11 mouse cellular contexts compared by ENCODE assay signal in genomic region chr10:81231436-81231835, GRCm38 (mm10). TPM values are rescaled to one million over a fixed set of nuclear protein-coding genes. Genes with fewer than 3 reads are reported as not detected.
DNase-seq lines count a peak whose midpoint lies in the region; ATAC-seq and TF ChIP-seq lines count a peak whose summit lies in the region.
"Had no signal": no experiment of that assay in that cellular context is flagged by ENCODE, and none has a peak within 500 bp of the region (broad histone marks: within the 10 kb centered on the region; RNA-seq: fewer than 3 reads in every experiment).

No protein-coding gene starts in this region.

- H3K4me1 ChIP-seq in forebrain, embryonic 12.5 days: peaks cover 53% of the 10 kb centered on the region
- H3K4me1 ChIP-seq in hindbrain, embryonic 15.5 days (replicated peaks): peaks cover 51% of the 10 kb centered on the region
- peaks cover 33% of the 10 kb centered on the region for H3K4me1 ChIP-seq in neural tube, embryonic 14.5 days (ENCODE audit: control insufficient read depth, insufficient read depth, low read length)

- H3K27me3 ChIP-seq in forebrain, embryonic 12.5 days: peaks cover 35% of the 10 kb centered on the region
- H3K27me3 ChIP-seq in hindbrain, embryonic 15.5 days: no peaks in the 10 kb centered on the region
- H3K27me3 ChIP-seq in neural tube, embryonic 14.5 days (ENCODE audit: control insufficient read depth, insufficient read depth, low read length): no peaks in the 10 kb centered on the region

- ATAC-seq in forebrain, embryonic 12.5 days (ENCODE audit: low FRiP score): no peak
- no peak for ATAC-seq in hindbrain, embryonic 15.5 days (ENCODE audit: low FRiP score, low read depth)
- ATAC-seq in neural tube, embryonic 14.5 days (ENCODE audit: low read depth): no peak

- H3K9ac ChIP-seq in forebrain, embryonic 12.5 days: 0 out of 2 replicates have a peak overlapping the region, but pooled peaks have one; percentile 1
- peak overlapping the region; percentile 26; the same call in 1 of the 2 replicates for H3K9ac ChIP-seq in hindbrain, embryonic 15.5 days
- H3K9ac ChIP-seq in neural tube, embryonic 14.5 days (replicated peaks; ENCODE audit: low read depth, low read length): 0 out of 2 replicates have a peak overlapping the region, but pooled peaks have one; percentile 11

- DNase-seq in layer of hippocampus, adult 2 months (ENCODE audit: low spot score in 2 of 2): no peak
- DNase-seq in layer of hippocampus, postnatal 14 days (ENCODE audit: low spot score in 2 of 2): no peak
- DNase-seq in ovary, adult 18-20 months (ENCODE audit: low spot score): no peak
- no peak for DNase-seq in heart, postnatal 25 days (ENCODE audit: low spot score)
- DNase-seq: kidney, adult 9 months had no signal

- H3K36me3 ChIP-seq in forebrain, embryonic 12.5 days (replicated peaks): no peaks in the 10 kb centered on the region
- no peaks in the 10 kb centered on the region for H3K36me3 ChIP-seq in hindbrain, embryonic 15.5 days
- no peaks in the 10 kb centered on the region for H3K36me3 ChIP-seq in neural tube, embryonic 14.5 days (ENCODE audit: control insufficient read depth, insufficient read depth, low read length)

- no peaks in the 10 kb centered on the region for H3K9me3 ChIP-seq in forebrain, embryonic 12.5 days
- H3K9me3 ChIP-seq in hindbrain, embryonic 15.5 days: no peaks in the 10 kb centered on the region
- H3K9me3 ChIP-seq in neural tube, embryonic 14.5 days (ENCODE audit: control insufficient read depth, low read length): no peaks in the 10 kb centered on the region

- peak overlapping the region; percentile 60 for H3K4me2 ChIP-seq in forebrain, embryonic 12.5 days
- H3K4me2 ChIP-seq in hindbrain, embryonic 15.5 days: peak overlapping the region; percentile 83
- peak overlapping the region; percentile 83; the same call in 1 of the 2 replicates for H3K4me2 ChIP-seq in neural tube, embryonic 14.5 days (ENCODE audit: low read depth, low read length)

- 47% methylated on average over 7 of the region's 7 CpGs for WGBS in forebrain, embryonic 12.5 days
- 54% methylated on average over 7 of the region's 7 CpGs for WGBS in hindbrain, embryonic 15.5 days
- 53% methylated on average over 7 of the region's 7 CpGs for WGBS in neural tube, embryonic 14.5 days

- H3K27ac ChIP-seq in layer of hippocampus, adult 2 months: peak overlapping the region; percentile 93; the same call in 1 of the 2 replicates
- peak overlapping the region; percentile 65 for H3K27ac ChIP-seq in forebrain, embryonic 12.5 days
- H3K27ac ChIP-seq in hindbrain, embryonic 15.5 days (replicated peaks): peak overlapping the region; percentile 92
- peak overlapping the region; percentile 90 for H3K27ac ChIP-seq in neural tube, embryonic 14.5 days (ENCODE audit: low read depth, low read length)

- no peak for TF ChIP-seq CTCF in layer of hippocampus, adult 2 months (conservative IDR thresholded peaks at IDR 0.05)

- intact Hi-C loops in heart, postnatal 25 days (cut with DNase I): no loop called here

- H3K4me3 ChIP-seq in layer of hippocampus, adult 2 months: peak overlapping the region; percentile 72
- peak overlapping the region; percentile 63 for H3K4me3 ChIP-seq in forebrain, embryonic 12.5 days (replicated peaks)
- H3K4me3 ChIP-seq in hindbrain, embryonic 15.5 days: peak overlapping the region; percentile 71
- H3K4me3 ChIP-seq in neural tube, embryonic 14.5 days (ENCODE audit: low read depth, low read length): peak overlapping the region; percentile 73; the same call in 1 of the 2 replicates

RNA-seq across cellular contexts. Expression of gene Atcay, which starts 0.8 kb away (rescaled TPM):
- 100 to 1,000 TPM; 144 to 150 TPM for total RNA-seq in layer of hippocampus, adult 2 months (2021)
- 100 to 1,000 TPM; 149 to 157 TPM for total RNA-seq in layer of hippocampus, postnatal 14 days (2021)
- 31.8 and 33.9 TPM in 2 replicates for polyA plus RNA-seq in forebrain, embryonic 12.5 days (2016; fragmentation: Nextera tagmentation; extraction: Ambion mirVana)
- 80.6 and 85.5 TPM in 2 replicates for polyA plus RNA-seq in hindbrain, embryonic 15.5 days (2015; fragmentation: Nextera tagmentation; extraction: Ambion mirVana)
- 73.9 and 84.8 TPM in 2 replicates for polyA plus RNA-seq in neural tube, embryonic 14.5 days (2014; fragmentation: Nextera tagmentation; extraction: Ambion mirVana)
- total RNA-seq in heart, postnatal 25 days (2021): under 1 TPM; 0.05 to 0.06 TPM
- total RNA-seq: liver, adult 2 months had no signal
- polyA plus RNA-seq: liver, adult 2 months had no signal

RNA-seq across cellular contexts. Expression of gene Zfr2, which starts 1.5 kb away (rescaled TPM):
- 10 to 100 TPM; 66.2 to 70.2 TPM for total RNA-seq in layer of hippocampus, adult 2 months (2021)
- 10 to 100 TPM; 58.8 to 63.0 TPM for total RNA-seq in layer of hippocampus, postnatal 14 days (2021)
- polyA plus RNA-seq in forebrain, embryonic 12.5 days (2016; fragmentation: Nextera tagmentation; extraction: Ambion mirVana): 9.0 and 10.0 TPM in 2 replicates
- polyA plus RNA-seq in hindbrain, embryonic 15.5 days (2015; fragmentation: Nextera tagmentation; extraction: Ambion mirVana): 30.3 and 34.0 TPM in 2 replicates
- polyA plus RNA-seq in neural tube, embryonic 14.5 days (2014; fragmentation: Nextera tagmentation; extraction: Ambion mirVana): 21.1 and 25.1 TPM in 2 replicates
- 1 to 10 TPM; 2.2 to 2.8 TPM for total RNA-seq in heart, postnatal 25 days (2021)

RNA-seq across cellular contexts. Expression of gene Matk, which starts 21.3 kb away (rescaled TPM):
- 100 to 1,000 TPM; 260 to 267 TPM for total RNA-seq in layer of hippocampus, adult 2 months (2021)
- total RNA-seq in layer of hippocampus, postnatal 14 days (2021): 100 to 1,000 TPM; 246 to 268 TPM
- 4.1 and 5.7 TPM in 2 replicates for polyA plus RNA-seq in forebrain, embryonic 12.5 days (2016; fragmentation: Nextera tagmentation; extraction: Ambion mirVana)
- 43.8 and 49.7 TPM in 2 replicates for polyA plus RNA-seq in hindbrain, embryonic 15.5 days (2015; fragmentation: Nextera tagmentation; extraction: Ambion mirVana)
- 21.8 and 37.6 TPM in 2 replicates for polyA plus RNA-seq in neural tube, embryonic 14.5 days (2014; fragmentation: Nextera tagmentation; extraction: Ambion mirVana)
- under 1 TPM; 0.42 to 0.61 TPM for total RNA-seq in heart, postnatal 25 days (2021)

RNA-seq across cellular contexts. Expression of gene Nmrk2, which starts 29.6 kb away (rescaled TPM):
- total RNA-seq in layer of hippocampus, adult 2 months (2021): under 1 TPM; 0.32 to 0.33 TPM
- total RNA-seq in layer of hippocampus, postnatal 14 days (2021): under 1 TPM in 1 of 2 experiments, not detected in 1; 0.26 TPM
- not detected in 2 replicates for polyA plus RNA-seq in forebrain, embryonic 12.5 days (2016; fragmentation: Nextera tagmentation; extraction: Ambion mirVana)
- 0.10 TPM in 1 of 2 replicates, not detected in the other for polyA plus RNA-seq in hindbrain, embryonic 15.5 days (2015; fragmentation: Nextera tagmentation; extraction: Ambion mirVana)
- not detected in 2 replicates for polyA plus RNA-seq in neural tube, embryonic 14.5 days (2014; fragmentation: Nextera tagmentation; extraction: Ambion mirVana)
- total RNA-seq in heart, postnatal 25 days (2021): 10 to 100 TPM in 1 of 2 experiments, 1 to 10 TPM in 1; 6.9 to 13.4 TPM
- total RNA-seq: adrenal gland, adult 18-20 months had no signal
- polyA plus RNA-seq: gonadal fat pad, adult 2 months; liver, adult 2 months had no signal

RNA-seq across cellular contexts. Expression of gene Mrpl54, which starts 35.3 kb away (rescaled TPM):
- 10 to 100 TPM; 37.4 to 42.0 TPM for total RNA-seq in layer of hippocampus, adult 2 months (2021)
- total RNA-seq in layer of hippocampus, postnatal 14 days (2021): 10 to 100 TPM; 36.5 to 50.4 TPM
- polyA plus RNA-seq in forebrain, embryonic 12.5 days (2016; fragmentation: Nextera tagmentation; extraction: Ambion mirVana): 136 and 138 TPM in 2 replicates
- 121 and 144 TPM in 2 replicates for polyA plus RNA-seq in hindbrain, embryonic 15.5 days (2015; fragmentation: Nextera tagmentation; extraction: Ambion mirVana)
- 130 and 136 TPM in 2 replicates for polyA plus RNA-seq in neural tube, embryonic 14.5 days (2014; fragmentation: Nextera tagmentation; extraction: Ambion mirVana)
- 10 to 100 TPM; 93.8 to 96.6 TPM for total RNA-seq in heart, postnatal 25 days (2021)

Comparison
In these comparisons a context has a peak if more than half of its experiments do, and no peak if none do; other contexts are left out.
1. RNA of gene Atcay, which starts 0.8 kb away (total RNA-seq): 149 to 157 TPM in layer of hippocampus, postnatal 14 days and 144 to 150 TPM in layer of hippocampus, adult 2 months; 0.05 to 0.06 TPM in heart, postnatal 25 days; every median in the first group is over 100 times any median in the second.
2. RNA of gene Zfr2, which starts 1.5 kb away (total RNA-seq): 66.2 to 70.2 TPM in layer of hippocampus, adult 2 months and 58.8 to 63.0 TPM in layer of hippocampus, postnatal 14 days; 2.2 to 2.8 TPM in heart, postnatal 25 days; every median in the first group is over 10 times any median in the second.
3. RNA of gene Matk, which starts 21.3 kb away (total RNA-seq): 246 to 268 TPM in layer of hippocampus, postnatal 14 days and 260 to 267 TPM in layer of hippocampus, adult 2 months; 0.42 to 0.61 TPM in heart, postnatal 25 days; every median in the first group is over 100 times any median in the second.
4. Peak in every context shown above with its lines, with median percentiles within 50 percentile points of each other: H3K27ac ChIP-seq, H3K4me3 ChIP-seq, H3K4me2 ChIP-seq and H3K9ac ChIP-seq.